Mouse (Mus musculus): ENCODE data around the gene Tacc2. TPM values are rescaled to one million over a fixed set of nuclear protein-coding genes. Genes with fewer than 3 reads are reported as not detected.
"Not testable (repeated sequence)": the region's sequence is repeated elsewhere in the genome, so short reads cannot be mapped to it uniquely, and the experiment has no call there.

Gene Tacc2
- total RNA-seq, 2 experiments from 2014 or later = 75.1 to 82.4 TPM

DNA sequence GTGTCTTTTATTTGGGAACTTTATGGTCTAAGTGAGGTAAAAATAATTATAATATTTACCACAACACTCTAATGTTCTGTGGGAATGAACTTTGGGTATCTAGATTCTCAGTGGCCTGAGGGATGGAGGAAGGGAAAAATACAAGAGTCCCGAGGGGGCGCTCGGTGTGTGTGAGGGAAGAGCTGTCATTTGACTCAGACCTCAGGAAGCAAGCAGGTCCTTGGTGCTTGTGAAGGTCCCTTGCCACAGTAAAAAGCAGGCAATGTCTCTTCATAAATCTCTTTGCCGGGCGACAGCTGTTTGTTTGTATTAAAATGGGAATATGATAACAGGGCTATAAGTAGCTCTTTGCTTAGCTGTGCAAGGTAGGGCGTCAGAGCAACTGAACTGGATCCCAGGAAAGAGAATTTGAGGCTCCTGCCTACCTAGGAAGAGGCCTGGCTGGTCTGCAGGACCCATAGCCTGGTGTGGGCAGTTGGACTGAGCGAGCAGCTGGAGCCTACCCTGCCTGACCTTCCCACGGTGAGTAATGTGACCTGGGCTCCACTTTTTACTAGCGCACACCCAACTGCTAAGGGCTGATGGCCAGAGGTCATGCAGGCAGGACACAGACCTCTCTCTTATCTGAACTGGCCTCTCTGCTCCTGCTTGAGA, 8.3 kb upstream of the Tacc2 start:
- DNase-seq (ENCODE audit: extremely low spot score in 1 of 2, low spot score in 1 of 2) = no peak

- no peak for DNase-seq (ENCODE audit: extremely low spot score in 1 of 2, low spot score in 1 of 2)
Measured at GRCm38 (mm10) chr7:130570472-130570871, 6.8 kb upstream of the Tacc2 start.

DNA sequence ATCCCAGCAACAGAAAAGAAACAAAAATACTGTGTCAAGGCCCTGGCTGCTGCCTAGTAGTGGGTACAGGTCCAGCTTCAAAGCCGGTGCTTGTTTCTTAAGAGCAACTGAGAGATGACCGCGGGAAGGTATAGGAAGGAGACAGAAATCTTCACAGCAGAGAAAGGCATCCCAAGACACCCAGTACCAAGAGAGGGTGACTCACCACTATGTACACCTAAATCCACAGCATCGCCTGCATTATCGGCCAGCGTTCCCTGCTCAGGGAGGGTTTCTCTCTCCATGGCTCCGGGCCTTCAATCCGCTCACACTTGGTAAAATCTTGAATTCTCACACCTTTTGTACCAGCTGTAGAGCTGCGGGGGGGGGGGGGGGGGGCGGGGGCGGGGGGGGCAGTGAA, 4.4 kb upstream of the Tacc2 start, which contains the start of gene Nsmce4a:
Gene Nsmce4a, minus strand, starts transcription at position 298 of the 400 bp plus-strand sequence.
- no peak for DNase-seq (ENCODE audit: extremely low spot score in 1 of 2, low spot score in 1 of 2)

- DNase-seq (ENCODE audit: extremely low spot score in 1 of 2, low spot score in 1 of 2) = no peak
Measured at GRCm38 (mm10) chr7:130573746-130574145, 3.5 kb upstream of the Tacc2 start.

- DNase-seq (ENCODE audit: extremely low spot score in 1 of 2, low spot score in 1 of 2) = no peak
Measured at GRCm38 (mm10) chr7:130574211-130574991, 2.8 kb upstream of the Tacc2 start.

DNA sequence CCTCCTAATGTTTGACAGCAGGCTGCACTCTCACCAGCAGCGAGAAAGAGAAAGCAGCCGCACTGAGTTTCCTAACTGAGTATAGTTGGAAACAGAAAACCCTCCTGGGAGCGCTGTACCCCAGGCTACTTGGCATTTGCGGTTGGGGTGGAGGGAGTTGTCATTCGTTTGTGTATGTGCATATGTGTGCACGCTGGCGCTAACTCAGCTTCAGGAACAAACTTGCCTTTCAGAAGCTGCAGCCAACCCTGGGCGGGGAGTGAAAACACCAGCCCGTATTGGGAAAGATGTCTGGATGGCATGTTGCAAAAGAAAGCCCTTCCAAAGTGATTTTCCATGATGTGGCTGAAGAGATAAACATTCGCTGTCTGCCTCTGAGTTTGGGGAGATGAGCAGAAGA, 257 bp upstream of the Tacc2 start:
- no peak for DNase-seq (ENCODE audit: extremely low spot score in 1 of 2, low spot score in 1 of 2)

DNA sequence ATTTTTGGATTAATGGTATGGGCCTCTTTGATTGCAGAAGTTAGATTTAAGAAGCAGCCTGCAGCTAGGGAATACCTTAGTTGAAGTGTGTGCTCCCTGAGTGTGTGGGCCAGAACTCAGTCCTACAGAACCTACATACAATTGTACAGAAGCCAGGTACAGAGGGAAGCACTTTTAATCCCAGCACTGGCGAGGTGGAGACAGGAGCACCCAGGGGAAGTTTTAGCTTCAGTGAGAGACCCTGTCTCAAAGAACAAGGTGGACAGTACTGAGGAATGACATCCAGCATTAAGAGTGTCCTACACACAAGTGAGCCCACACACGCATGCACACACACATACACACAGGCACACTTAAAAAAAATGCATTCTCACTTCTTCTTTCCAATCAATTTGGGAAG, 828 bp downstream of the Tacc2 start:
- DNase-seq (ENCODE audit: extremely low spot score in 1 of 2, low spot score in 1 of 2) = no peak

- DNase-seq (ENCODE audit: extremely low spot score in 1 of 2, low spot score in 1 of 2) = no peak
Measured at GRCm38 (mm10) chr7:130578607-130579006, 1.4 kb downstream of the Tacc2 start.

GRCm38 (mm10) chr7:130586521-130587072, 9.4 kb downstream of the Tacc2 start:
- DNase-seq (ENCODE audit: extremely low spot score in 1 of 2, low spot score in 1 of 2) = no peak

DNA sequence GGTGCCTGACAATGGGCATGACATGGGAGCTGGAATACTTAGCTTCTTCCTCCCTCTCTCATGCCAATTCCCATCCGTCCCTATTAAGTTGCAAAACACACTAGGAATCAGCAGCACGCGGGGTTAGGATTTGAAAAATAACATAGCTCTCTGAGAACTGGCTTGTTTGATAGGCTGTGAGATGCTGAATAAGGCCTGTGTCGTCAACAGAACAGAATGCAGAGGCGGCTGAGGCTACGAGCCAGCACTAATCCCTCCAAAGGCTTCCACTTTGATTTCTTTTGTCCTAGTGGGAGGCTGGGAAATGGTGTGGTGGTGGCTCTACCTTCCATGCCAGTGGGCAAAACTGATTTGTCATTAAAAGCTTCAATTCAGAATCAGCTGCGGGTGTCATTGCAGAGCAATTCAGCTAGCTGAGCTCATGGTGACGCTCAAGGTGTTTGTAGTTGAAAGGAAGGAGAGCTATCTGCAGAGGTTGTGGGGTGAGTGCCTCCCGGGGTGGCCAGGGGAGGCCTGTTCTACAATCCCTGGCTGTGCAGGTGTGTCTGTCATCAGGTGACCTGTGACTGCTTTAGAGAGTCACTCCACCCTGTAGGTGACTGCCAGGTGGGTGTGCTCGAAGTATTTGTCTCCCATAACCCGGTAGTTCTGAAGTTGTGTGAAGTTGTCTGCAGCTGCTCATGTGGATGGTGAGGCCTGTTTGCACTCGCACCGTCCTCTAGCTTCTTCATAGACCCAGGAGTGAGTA, 13.0 kb downstream of the Tacc2 start:
- DNase-seq (ENCODE audit: extremely low spot score in 1 of 2, low spot score in 1 of 2) = no peak

DNA sequence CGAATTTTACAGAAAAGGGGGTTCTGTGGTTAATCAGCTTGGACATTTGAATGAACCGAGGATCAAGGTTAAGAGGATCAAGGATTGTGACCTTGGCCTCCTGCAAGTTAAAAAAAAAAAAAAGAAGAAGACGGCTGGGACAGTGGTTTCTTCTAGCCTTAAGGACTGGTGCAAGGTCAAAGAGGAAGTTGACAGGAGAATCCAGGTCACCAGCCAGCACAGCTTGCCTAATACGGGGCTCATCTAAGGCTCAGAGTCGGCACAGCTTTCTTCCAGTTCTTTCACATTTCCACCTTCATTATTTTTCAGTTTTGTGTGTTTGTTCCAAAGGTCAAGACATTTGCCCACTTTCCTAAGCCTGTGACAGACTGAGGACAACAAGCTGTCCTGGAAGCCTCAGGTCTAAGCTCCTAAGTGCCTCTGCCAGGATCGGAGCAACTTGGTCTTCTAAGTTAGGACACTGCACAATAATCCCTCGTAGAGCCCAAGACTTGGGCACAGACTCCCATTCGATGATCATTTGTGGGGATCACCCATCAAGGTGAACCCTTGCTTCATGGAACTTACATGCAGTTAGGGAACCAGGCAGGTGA, 13.7 kb downstream of the Tacc2 start:
- DNase-seq (ENCODE audit: extremely low spot score in 1 of 2, low spot score in 1 of 2) = no peak

GRCm38 (mm10) chr7:130592975-130593374, 15.7 kb downstream of the Tacc2 start:
- DNase-seq (ENCODE audit: extremely low spot score in 1 of 2, low spot score in 1 of 2) = not testable (repeated sequence)

DNA sequence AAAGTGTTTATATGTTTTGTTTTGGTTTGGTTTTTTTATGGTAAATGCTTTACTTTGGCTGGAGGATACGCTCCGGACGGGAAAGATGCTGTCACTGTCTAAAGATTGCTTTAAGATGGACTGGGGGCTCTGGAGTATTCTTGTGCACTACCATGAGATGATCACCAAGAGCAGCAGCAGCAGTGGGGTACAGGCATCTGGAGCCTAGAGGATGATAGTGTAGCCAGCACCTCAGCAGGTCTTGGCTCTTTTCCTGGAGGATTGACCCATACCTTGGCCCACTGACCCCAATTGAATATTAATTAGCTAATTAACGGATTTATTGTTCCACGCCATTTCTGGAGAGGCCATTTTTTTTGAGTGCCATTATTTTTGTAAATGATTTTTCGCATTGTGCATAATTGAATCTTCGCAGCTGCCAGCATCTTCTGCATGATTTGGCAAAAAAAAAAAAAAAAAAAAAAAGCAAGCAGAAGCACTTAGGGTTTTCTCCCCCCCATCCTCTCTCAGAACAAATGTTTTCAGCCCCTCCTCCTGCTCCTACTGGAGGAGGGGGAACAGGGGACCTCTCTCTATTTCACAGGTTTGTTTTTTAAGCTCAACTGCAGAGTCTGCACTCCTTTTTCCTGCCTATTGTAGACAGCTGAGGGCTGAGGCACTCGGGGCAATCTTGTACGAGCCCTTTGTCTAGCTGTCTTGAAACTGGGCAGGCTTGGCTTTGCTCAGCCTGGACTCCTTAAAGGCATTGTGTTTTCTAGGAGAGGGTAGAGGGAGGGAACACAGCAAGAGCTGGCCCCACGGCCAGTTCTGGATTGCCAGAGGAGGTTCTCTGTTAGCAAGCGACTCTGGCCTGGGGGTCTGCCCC, 16.4 kb downstream of the Tacc2 start:
- DNase-seq (ENCODE audit: extremely low spot score in 1 of 2, low spot score in 1 of 2) = not testable (repeated sequence)

- not testable (repeated sequence) for DNase-seq (ENCODE audit: extremely low spot score in 1 of 2, low spot score in 1 of 2)
Measured at GRCm38 (mm10) chr7:130596079-130596855, 19.0 kb downstream of the Tacc2 start.

DNA sequence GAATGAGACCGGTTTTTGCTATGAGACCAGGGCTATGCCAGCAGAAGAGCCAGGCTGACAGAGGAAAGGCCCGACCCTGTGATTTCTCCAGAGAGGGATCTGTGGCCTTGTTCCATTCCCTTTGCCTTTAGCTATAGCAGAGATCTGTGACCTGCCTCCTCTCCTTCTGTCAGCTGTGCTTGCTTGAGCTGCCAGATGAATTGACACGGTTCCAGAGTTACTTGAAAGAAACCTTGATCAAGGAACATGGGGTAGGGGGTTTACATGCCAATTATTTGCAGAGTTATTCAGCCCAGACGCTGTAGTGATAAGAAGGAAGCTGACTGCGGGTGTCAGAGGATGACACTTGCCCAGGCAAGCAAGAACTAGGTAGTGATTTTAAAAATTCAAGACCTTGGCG, 20.3 kb downstream of the Tacc2 start:
- no peak for DNase-seq (ENCODE audit: extremely low spot score in 1 of 2, low spot score in 1 of 2)

GRCm38 (mm10) chr7:130600074-130600473, 22.8 kb downstream of the Tacc2 start:
- no peak for DNase-seq (ENCODE audit: extremely low spot score in 1 of 2, low spot score in 1 of 2)

GRCm38 (mm10) chr7:130600546-130600945, 23.3 kb downstream of the Tacc2 start:
- no peak for DNase-seq (ENCODE audit: extremely low spot score in 1 of 2, low spot score in 1 of 2)

- DNase-seq (ENCODE audit: extremely low spot score in 1 of 2, low spot score in 1 of 2) = no peak
Measured at GRCm38 (mm10) chr7:130602804-130603203, 25.6 kb downstream of the Tacc2 start.

GRCm38 (mm10) chr7:130603556-130603955, 26.3 kb downstream of the Tacc2 start:
- no peak for DNase-seq (ENCODE audit: extremely low spot score in 1 of 2, low spot score in 1 of 2)

All from layer of hippocampus, postnatal 25 days (tissue).